Mouse (Mus musculus): ENCODE data around the gene Rnf213. TPM values are rescaled to one million over a fixed set of nuclear protein-coding genes. Genes with fewer than 3 reads are reported as not detected.

Gene Rnf213
- total RNA-seq, 2 experiments from 2014 or later = 4.1 to 6.9 TPM

DNA sequence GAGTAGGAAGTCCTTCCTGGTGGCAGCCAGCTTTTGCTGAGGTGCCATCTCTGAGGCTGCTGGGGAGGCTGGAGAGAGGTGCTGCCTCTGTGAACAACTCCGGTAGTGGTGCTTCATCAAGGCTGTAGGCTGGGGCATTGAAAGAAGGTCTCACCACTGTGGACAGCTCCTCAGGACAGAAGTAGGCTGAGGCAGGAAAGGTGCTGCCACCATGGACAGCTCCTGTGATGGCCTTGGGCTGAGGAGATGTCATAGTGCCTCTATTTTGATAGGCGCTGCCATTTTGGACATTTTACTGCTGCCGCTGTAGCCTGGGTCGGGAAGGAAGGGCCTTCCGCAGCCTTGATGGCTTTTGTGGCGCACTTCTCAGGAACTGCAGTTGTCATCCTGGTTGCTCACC, 99.9 kb downstream of the Rnf213 start:
- no peak for DNase-seq
- Histone ChIP-seq H3K4me3 (no peak overlapping the region), H3K27ac (no peak overlapping the region)
- intact Hi-C loops (cut with DNase I) = loop anchor here (5.0 kb wide), 1 partner anchor 156 kb away; no protein-coding TSS in a partner anchor
- TF ChIP-seq CTCF (IDR thresholded peaks at IDR 0.05) = no peak

DNA sequence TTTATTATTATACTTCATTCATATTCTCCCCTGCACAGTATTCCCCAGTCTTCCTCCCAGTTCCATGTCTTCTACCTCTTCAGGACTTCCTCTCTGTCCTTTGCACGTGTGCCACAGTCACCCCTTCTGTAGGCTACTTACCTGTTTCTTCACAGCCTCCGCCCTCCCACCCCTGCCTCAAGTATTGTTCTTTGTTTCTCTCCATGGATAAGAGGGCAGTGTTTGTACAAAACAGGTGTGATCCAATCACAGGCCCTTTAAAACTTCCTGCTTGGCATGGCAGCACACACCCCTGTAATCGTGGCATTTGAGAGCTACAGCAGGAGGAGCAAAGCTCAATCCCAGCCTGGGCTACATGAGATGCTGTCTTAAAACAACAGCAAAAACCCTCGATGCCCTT, 100.6 kb downstream of the Rnf213 start:
- Histone ChIP-seq H3K4me3 (no peak overlapping the region), H3K27ac (no peak overlapping the region)
- no peak for TF ChIP-seq CTCF (IDR thresholded peaks at IDR 0.05)
- DNase-seq = no peak
- intact Hi-C loops (cut with DNase I) = loop anchor here (5.0 kb wide), 1 partner anchor 156 kb away; no protein-coding TSS in a partner anchor

DNA sequence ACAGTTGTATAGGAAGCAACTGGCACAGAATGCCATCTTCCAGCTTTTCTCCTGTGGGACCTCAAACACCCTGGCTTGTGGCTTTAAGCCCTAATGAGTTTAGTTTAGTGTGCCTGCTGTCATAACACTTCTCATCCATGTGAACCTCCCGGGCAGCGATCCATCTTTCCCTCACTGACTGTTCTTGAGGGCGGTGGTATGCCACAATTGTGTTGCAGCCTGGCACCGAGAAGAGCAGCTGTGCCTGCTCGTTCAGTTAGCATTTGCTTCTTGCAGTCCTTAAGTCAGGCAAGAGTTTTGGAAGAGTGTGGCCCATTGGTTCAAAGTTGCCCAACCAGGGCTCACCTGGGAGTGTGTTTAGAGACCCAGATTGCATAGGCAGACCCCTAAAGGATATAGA, 103.2 kb downstream of the Rnf213 start:
- DNase-seq = no peak

DNA sequence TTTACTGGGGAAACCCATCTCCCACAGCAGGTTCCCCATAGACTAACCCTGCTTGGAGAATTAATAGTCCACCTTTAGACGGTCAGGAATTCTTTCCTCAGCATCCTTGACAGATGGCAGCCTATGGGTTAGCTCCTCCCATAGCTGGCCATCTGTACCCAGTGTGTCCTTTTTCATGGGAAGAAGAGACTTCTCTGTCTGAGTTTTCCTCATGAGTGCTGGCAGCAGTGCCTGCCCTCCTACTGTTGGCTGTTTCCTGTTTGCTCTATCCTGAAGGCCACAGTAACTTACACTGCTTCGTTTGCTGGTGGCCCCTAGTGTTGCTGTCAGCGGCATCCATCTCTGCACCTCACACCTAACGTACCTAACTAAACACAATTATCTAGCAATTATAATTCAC, 104.6 kb downstream of the Rnf213 start:
- H3K4me3 ChIP-seq = no peak overlapping the region
- intact Hi-C loops (cut with DNase I) = no loop called here
- no peak for TF ChIP-seq CTCF (IDR thresholded peaks at IDR 0.05)
- no peak overlapping the region for H3K27ac ChIP-seq
- no peak for DNase-seq

More for the DNA sequence above, 103.2 kb downstream of the Rnf213 start:
- intact Hi-C loops (cut with DNase I) = no loop called here
- Histone ChIP-seq H3K4me3 (no peak overlapping the region), H3K27ac (no peak overlapping the region)
- no peak for TF ChIP-seq CTCF (IDR thresholded peaks at IDR 0.05)

DNA sequence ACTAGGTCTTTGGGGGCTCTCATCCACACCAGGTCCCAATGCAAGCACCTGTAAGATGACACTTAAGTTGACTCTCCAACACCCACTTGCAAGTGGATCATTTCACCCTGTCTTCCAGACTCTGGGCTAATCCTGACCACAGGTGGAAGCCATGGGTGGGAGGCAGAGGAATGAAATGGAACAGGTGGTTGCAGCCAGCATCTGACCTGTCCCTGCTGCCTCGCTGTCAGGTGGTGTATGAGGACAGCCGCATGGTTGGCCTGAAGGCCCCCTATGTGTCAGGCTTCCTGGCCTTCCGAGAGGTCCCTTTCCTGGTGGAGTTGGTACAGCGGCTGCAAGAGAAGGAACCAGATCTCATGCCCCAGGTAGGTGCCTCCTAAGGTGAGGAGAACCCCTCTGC, 106.4 kb downstream of the Rnf213 start:
- no peak for TF ChIP-seq CTCF (IDR thresholded peaks at IDR 0.05)
- no peak overlapping the region for H3K27ac ChIP-seq
- intact Hi-C loops (cut with DNase I) = no loop called here
- no peak overlapping the region for H3K4me3 ChIP-seq
- DNase-seq = no peak

DNA sequence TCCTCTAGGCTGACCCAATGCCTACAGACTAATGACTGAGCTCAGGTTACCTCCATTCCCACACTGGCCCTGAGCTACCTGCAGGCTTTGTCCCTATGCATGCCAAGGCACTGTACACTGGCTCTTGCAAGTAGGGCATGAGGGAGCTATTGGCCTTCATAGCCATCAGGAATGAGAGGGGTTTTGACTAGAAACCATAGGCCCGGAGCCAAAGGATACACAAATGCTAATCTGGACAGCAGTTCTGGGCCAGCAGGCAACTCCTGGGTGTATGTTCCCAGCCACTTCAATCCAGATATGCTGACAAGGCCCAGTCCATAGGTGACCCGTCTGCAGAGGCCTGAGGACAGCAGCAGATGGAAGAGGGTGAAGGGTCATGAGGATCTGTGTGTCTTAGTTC, 107.1 kb downstream of the Rnf213 start:
- intact Hi-C loops (cut with DNase I) = loop anchor here (5.0 kb wide), 3 partner anchors 102 to 282 kb away; partner anchors contain the start of gene Rptor
- no peak for DNase-seq
- H3K4me3 ChIP-seq = no peak overlapping the region
- no peak for TF ChIP-seq CTCF (IDR thresholded peaks at IDR 0.05)
- no peak overlapping the region for H3K27ac ChIP-seq

DNA sequence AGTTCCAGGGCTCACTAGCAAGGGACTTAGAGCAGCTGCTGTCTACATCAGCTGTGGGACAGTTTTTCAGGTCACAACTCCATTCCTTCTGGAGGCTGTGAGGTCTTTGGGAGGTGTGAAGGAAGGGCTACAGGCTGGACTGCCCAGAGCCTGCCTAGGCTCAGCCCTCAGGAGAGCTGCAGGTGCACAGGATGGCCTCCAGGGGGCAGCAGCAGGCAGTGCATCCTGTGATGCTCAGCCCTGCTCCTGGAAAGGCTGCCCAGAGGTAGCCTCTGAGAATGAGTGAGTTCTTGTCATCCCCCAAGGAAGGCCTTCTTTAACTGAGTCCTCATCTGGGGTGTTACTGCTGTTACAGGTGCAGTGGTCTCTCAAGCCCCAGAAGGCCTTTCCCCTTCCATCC, 110.8 kb downstream of the Rnf213 start:
- intact Hi-C loops (cut with DNase I) = loop anchor here (1.0 to 5.0 kb wide), 4 partner anchors 99 to 402 kb away; partner anchors contain the start of gene Rptor
- DNase-seq = peak; percentile 77
- Histone ChIP-seq H3K27ac (no peak overlapping the region), H3K4me3 (no peak overlapping the region)
- TF ChIP-seq CTCF (IDR thresholded peaks at IDR 0.05) = peak; percentile 100

DNA sequence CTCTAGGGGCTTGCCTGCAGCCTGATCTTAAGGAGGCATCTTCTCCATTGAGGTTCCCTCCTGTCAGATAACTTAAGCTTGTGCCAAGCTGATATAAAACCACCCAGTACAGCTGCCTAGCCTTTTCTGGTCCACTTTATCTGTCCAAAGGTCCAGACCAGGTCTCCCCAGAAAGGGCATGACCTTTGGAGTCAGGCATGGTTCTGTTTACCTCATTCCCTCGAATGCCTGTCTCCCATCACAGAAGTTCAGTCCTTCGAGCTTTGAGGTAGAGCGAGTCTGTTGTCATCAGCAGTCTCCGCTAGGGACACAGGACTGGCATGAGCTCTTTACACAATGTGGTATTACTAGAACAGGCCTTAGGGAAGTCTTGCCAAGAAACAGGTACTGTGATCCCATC, 113.5 kb downstream of the Rnf213 start:
- H3K27ac ChIP-seq = no peak overlapping the region
- DNase-seq = no peak
- TF ChIP-seq CTCF (IDR thresholded peaks at IDR 0.05) = no peak
- H3K4me3 ChIP-seq = no peak overlapping the region
- intact Hi-C loops (cut with DNase I) = no loop called here

DNA sequence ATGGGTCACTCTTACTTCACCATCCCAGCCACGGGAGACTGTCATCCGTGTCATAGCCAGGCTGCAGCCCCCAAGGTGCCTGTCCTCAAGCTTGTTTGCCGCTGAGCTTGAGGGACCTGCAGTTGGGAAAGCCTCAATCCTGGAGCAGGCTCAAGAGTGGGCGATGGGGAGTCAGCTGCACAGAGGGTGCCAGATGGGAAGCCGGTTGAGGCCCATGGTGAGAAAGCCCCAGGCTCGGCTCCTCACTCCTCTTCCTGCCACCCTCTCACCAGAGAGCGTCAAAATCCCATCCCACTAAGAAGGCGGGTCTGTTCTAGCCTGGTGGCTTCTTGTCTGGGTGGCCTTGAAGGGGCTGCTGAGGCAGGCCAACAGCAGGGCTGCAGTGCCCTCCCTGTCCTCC, 114.9 kb downstream of the Rnf213 start:
- intact Hi-C loops (cut with DNase I) = no loop called here
- DNase-seq = no peak
- H3K4me3 ChIP-seq = no peak overlapping the region
- no peak for TF ChIP-seq CTCF (IDR thresholded peaks at IDR 0.05)
- no peak overlapping the region for H3K27ac ChIP-seq

DNA sequence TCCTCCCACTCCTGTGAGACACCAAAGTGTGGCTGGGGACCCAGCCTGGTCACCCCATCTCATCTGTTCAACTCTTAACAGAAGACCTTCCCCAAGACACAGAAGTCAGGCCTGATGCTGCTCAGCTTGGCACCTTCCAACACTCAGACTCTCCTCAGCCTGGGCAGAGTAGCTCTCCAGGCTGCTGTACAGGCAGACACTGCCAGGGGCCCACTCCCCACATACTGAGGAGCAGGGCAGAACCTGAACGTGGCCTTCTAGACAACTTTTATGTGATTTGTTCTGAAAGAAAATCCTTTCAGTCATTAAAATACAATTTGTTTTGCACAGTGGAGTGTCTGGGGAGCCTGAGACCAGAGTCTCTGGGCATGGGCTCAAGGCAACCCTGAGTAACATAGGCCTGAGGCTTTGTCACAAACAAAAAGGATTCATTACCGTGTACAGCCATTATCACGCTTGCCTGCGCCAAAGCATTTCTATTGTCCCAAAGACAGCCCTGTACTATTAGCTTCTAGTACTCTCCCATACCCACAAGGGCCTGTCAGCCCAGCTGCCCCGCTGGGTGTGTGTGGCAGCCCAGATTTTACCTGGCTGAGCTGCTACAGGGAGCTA, 116.4 kb downstream of the Rnf213 start:
- intact Hi-C loops (cut with DNase I) = no loop called here
- H3K4me3 ChIP-seq = no peak overlapping the region
- no peak for DNase-seq
- no peak for TF ChIP-seq CTCF (IDR thresholded peaks at IDR 0.05)
- no peak overlapping the region for H3K27ac ChIP-seq

DNA sequence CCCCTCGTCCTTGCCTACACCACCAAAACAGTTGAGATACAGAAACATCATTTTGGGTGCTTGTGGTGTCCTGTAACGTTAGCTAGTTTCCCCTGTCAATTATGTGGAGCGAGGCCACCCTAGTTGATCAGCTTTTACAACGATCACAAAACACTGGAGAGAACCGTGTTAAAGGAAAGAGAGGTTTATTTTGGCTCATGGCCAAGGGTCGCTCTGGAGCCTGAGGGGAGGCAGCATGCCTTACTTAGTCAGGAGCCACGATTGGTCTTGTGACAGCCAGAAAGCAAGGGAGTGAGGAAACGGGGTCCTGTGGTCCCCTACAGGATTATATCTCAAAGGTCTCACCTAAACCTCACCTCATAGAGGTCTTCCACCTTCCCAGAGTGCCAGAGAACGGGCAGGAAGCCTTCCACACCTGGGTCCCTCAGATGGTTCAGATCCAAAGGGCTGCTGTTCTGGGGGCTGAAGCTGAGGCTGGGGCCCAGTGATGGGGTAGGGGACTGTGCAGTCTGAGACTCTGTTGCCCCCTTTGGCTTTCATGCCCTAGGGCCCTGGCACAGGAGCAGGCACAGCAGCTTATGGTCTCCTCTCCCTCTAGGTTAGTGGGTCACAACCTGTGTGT, 120.2 kb downstream of the Rnf213 start:
- intact Hi-C loops (cut with DNase I) = no loop called here
- DNase-seq = no peak

DNA sequence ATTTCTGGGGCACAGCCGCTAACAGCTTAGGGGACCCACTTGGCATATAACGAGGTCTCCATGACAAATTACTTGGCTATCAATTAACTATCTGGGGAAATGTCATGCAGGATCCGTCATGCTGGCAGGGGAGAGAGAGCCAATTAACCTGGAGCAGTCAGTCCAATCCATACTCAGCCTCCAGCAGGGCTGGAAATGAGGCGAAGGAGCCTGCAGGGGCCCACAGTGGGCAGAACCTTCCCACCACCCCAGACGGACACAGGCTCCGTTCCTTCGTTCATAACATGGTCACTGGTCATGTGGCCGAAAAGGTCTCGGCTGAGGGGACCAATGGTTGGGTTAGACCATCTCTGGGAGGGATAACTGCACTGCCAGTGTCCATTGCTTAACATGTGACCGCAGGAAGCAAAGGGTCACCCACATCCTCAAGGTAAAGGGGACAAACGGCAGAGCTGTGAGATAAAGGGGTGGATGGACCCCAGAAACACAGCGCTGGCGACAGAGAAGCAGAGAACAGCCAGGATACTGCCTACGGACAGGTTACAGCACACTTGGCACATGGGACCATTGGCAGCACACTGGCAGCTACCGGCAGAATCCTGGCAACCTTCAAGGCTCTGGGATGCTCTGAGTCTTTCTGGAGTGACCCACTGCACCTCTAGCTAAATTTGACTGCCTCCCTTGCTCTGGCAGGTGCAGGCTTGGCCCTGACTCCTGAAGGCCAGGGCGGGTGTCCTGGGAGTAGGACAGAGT, 121.4 kb downstream of the Rnf213 start:
- no peak for TF ChIP-seq CTCF (IDR thresholded peaks at IDR 0.05)
- no peak for DNase-seq
- Histone ChIP-seq H3K4me3 (no peak overlapping the region), H3K27ac (no peak overlapping the region)
- intact Hi-C loops (cut with DNase I) = no loop called here

More for the DNA sequence above, 120.2 kb downstream of the Rnf213 start:
- Histone ChIP-seq H3K27ac (no peak overlapping the region), H3K4me3 (no peak overlapping the region)
- no peak for TF ChIP-seq CTCF (IDR thresholded peaks at IDR 0.05)

DNA sequence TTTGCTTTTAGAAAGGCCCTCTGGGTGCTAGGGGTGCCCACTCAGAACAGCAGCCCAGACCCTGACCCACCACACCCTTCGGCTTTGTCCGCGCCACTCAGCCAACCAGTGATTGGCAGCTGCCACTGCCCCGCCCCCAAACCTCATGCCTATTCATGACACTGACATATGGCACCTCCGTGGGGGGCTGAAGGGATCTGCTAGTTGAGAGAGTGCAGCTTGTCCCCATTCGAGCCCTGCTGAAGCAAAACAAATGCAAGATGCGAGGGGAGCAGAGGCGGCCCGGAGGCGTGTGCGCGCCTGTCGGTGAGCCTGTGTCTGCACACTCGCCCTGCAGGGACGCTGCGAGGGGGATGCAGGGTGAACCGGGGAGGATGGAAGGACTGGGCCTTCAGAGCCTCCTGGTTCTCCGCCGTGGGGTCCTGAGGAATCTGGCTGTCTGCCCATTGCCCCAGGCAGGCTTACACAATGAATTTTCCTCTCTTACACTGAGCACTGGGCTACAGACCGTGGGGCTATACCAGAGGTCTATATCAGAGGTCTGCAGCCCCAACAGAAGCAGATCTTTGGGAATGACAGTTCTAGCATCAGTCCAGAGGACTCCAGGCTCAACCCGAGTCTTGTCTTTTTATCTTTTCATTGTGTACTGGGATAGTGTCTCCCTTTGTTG, 122.2 kb downstream of the Rnf213 start:
- H3K4me3 ChIP-seq = no peak overlapping the region
- TF ChIP-seq CTCF (IDR thresholded peaks at IDR 0.05) = no peak
- intact Hi-C loops (cut with DNase I) = no loop called here
- no peak overlapping the region for H3K27ac ChIP-seq
- no peak for DNase-seq

All from gastrocnemius, adult 2 months (tissue).